Mouse (Mus musculus) limb, embryonic 12.5 days (tissue): Measurements from ENCODE around the gene Kcnk10. TPM values are rescaled to one million over a fixed set of nuclear protein-coding genes. Genes with fewer than 3 reads are reported as not detected.

Experiments used
- ATAC-seq: fragments of 200-750 bp; cut with Nextera tagmentation; 2 replicates; pipeline ENCODE4 v1.8.0; 2017; ENCODE audit warnings: low read depth, moderate TSS enrichment; ENCODE audit not compliant: insufficient number of reproducible peaks, insufficient read depth, low FRiP score, low TSS enrichment
- H3K27ac ChIP-seq: fragments of 300-500 bp; sonication (generic); 2 replicates; pipeline ENCODE4 v1.5.1; 2016; ENCODE audit warnings: mild to moderate bottlenecking, moderate library complexity
- H3K27me3 ChIP-seq: fragments of 300-500 bp; sonication (generic); 2 replicates; pipeline ENCODE4 v1.6.1; 2016; ENCODE audit warnings: mild to moderate bottlenecking, moderate library complexity
- H3K36me3 ChIP-seq: fragments of 300-500 bp; sonication (generic); 2 replicates; pipeline ENCODE4 v1.6.1; 2016; ENCODE audit warnings: mild to moderate bottlenecking, moderate library complexity
- H3K4me1 ChIP-seq: fragments of 300-500 bp; sonication (generic); replicated peaks from 2 replicates; pipeline ENCODE4 v1.6.1; 2016
- H3K4me2 ChIP-seq: fragments of 300-500 bp; sonication (generic); 2 replicates; pipeline ENCODE4 v1.6.1; 2016; ENCODE audit warnings: mild to moderate bottlenecking, moderate library complexity
- H3K4me3 ChIP-seq: fragments of 300-500 bp; sonication (generic); replicated peaks from 2 replicates; pipeline ENCODE4 v1.5.1; 2016; ENCODE audit warnings: mild to moderate bottlenecking
- H3K9ac ChIP-seq: fragments of 300-500 bp; sonication (generic); replicated peaks from 2 replicates; pipeline ENCODE4 v1.6.1; 2016; ENCODE audit warnings: mild to moderate bottlenecking, moderate library complexity
- H3K9me3 ChIP-seq: fragments of 300-500 bp; sonication (generic); 2 replicates; pipeline ENCODE4 v1.6.1; 2016; ENCODE audit warnings: mild to moderate bottlenecking, moderate library complexity
- WGBS: fragments of 180-500 bp; shearing (Covaris S2); methylation state at CpG from one replicate; pipeline ENCODE4 v1.1.7; 2016; 5-methylcytosine and 5-hydroxymethylcytosine counted together
- polyA plus RNA-seq: library from polyadenylated mRNA; unstranded; fragments of >200 nt; fragmentation: Nextera tagmentation; extraction: Ambion mirVana; gene quantifications from 2 replicates; pipeline ENCODE4 v1.2.1, GENCODE M21; 2016

Kcnk10 gene
- polyA plus RNA-seq, 1 experiment from 2014 or later: 0.21 TPM

- Histone ChIP-seq H3K9ac (no peak overlapping the region), H3K4me2 (no peak overlapping the region), H3K27me3 (no peaks in the 10 kb centered on the region), H3K4me3 (no peak overlapping the region), H3K36me3 (no peaks in the 10 kb centered on the region), H3K9me3 (no peaks in the 10 kb centered on the region), H3K4me1 (no peaks in the 10 kb centered on the region), H3K27ac (no peak overlapping the region)
- 93% methylated on average over 4 of the region's 4 CpGs for WGBS
- ATAC-seq: no peak
These were observed 188.5 kb downstream of the Kcnk10 start for GRCm38 (mm10) chr12:98389618-98390017.

Other genes with a start within 250 kb of the Kcnk10 start
- gene Spata7, start 49.8 kb upstream of the Kcnk10 start, polyA plus RNA-seq: 22.5 and 27.6 TPM in 2 replicates
- 6.9 and 7.2 TPM in 2 replicates for gene Ptpn21, start 159.1 kb upstream of the Kcnk10 start, polyA plus RNA-seq
- gene Zc3h14, start 168.7 kb upstream of the Kcnk10 start, polyA plus RNA-seq: 152 and 160 TPM in 2 replicates